Comparison of ENCODE assay signal across 29 mouse cellular contexts in the genomic region with DNA sequence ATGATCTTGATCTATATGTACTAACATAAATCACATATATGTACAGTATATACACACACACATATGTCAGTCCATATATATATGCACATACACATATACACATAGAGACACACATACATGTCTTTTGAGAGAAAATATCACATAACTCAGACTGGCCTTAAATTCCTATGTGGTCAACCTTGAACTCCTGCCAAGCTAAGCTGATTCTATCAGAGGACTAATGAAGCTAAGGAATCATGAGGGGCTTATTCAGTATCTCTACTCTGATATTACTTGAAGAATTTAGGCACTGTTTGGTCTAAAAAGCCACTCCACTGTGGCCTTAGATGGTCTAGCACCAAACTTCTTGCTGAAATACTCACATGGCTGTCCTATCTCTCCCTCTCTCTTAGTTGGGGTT. TPM values are rescaled to one million over a fixed set of nuclear protein-coding genes. Genes with fewer than 3 reads are reported as not detected.
"Had no signal": no experiment of that assay in that cellular context is flagged by ENCODE, and none has a peak within 500 bp of the region (broad histone marks: within the 10 kb centered on the region; RNA-seq: fewer than 3 reads in every experiment).

No protein-coding gene starts in this region.

- H3K9me3 ChIP-seq: embryonic facial prominence, embryonic 10.5 days; embryonic facial prominence, embryonic 12.5 days; embryonic facial prominence, embryonic 13.5 days; embryonic facial prominence, embryonic 15.5 days; forebrain, embryonic 10.5 days; forebrain, embryonic 12.5 days; forebrain, embryonic 13.5 days; forebrain, embryonic 15.5 days; heart, embryonic 10.5 days had no signal

- H3K9ac ChIP-seq: embryonic facial prominence, embryonic 12.5 days; embryonic facial prominence, embryonic 13.5 days; embryonic facial prominence, embryonic 15.5 days; forebrain, embryonic 12.5 days; forebrain, embryonic 13.5 days; forebrain, embryonic 15.5 days; forebrain, postnatal 0 days had no signal

- ATAC-seq: forebrain, embryonic 13.5 days; forebrain, embryonic 14.5 days; forebrain, embryonic 15.5 days; forebrain, embryonic 16.5 days; forebrain, postnatal 0 days had no signal

- H3K27me3 ChIP-seq: embryonic facial prominence, embryonic 12.5 days; embryonic facial prominence, embryonic 13.5 days; embryonic facial prominence, embryonic 15.5 days; forebrain, embryonic 12.5 days; forebrain, embryonic 13.5 days; forebrain, embryonic 15.5 days had no signal

- H3K27ac ChIP-seq: embryonic facial prominence, embryonic 10.5 days; embryonic facial prominence, embryonic 12.5 days; embryonic facial prominence, embryonic 13.5 days; embryonic facial prominence, embryonic 15.5 days; forebrain, embryonic 10.5 days; forebrain, embryonic 12.5 days; forebrain, embryonic 13.5 days; forebrain, embryonic 15.5 days; gastrocnemius, adult 2 months; heart, adult 2 months; heart, embryonic 10.5 days had no signal

- H3K4me3 ChIP-seq: embryonic facial prominence, embryonic 10.5 days; embryonic facial prominence, embryonic 12.5 days; embryonic facial prominence, embryonic 13.5 days; embryonic facial prominence, embryonic 15.5 days; erythroblast, embryonic 14.5 days; forebrain, embryonic 10.5 days; forebrain, embryonic 12.5 days; forebrain, embryonic 13.5 days; forebrain, embryonic 15.5 days; gastrocnemius, adult 2 months; heart, adult 2 months; heart, embryonic 10.5 days had no signal

- H3K4me2 ChIP-seq: embryonic facial prominence, embryonic 12.5 days; embryonic facial prominence, embryonic 13.5 days; embryonic facial prominence, embryonic 15.5 days; forebrain, embryonic 12.5 days; forebrain, embryonic 13.5 days; forebrain, embryonic 15.5 days had no signal

- DNase-seq: cerebellum, postnatal 10 days; cerebellum, postnatal 14 days; cerebellum, postnatal 25 days; cerebellum, postnatal 36 days; embryo, embryonic 11 days; forebrain, postnatal 0 days; gastrocnemius, adult 2 months; gastrocnemius, postnatal 10 days; gastrocnemius, postnatal 14 days; gastrocnemius, postnatal 25 days; gastrocnemius, postnatal 36 days; heart, adult 11 months; heart, adult 18-20 months; heart, adult 2 months had no signal

- H3K36me3 ChIP-seq: embryonic facial prominence, embryonic 10.5 days; embryonic facial prominence, embryonic 12.5 days; embryonic facial prominence, embryonic 13.5 days; embryonic facial prominence, embryonic 15.5 days; forebrain, embryonic 10.5 days; forebrain, embryonic 12.5 days; forebrain, embryonic 15.5 days; heart, embryonic 10.5 days had no signal

RNA-seq across cellular contexts. Expression of a gene that starts 49.0 kb away (rescaled TPM):
- total RNA-seq: gastrocnemius, adult 18-20 months; gastrocnemius, adult 2 months; gastrocnemius, adult 8-10 months; gastrocnemius, postnatal 14 days; gastrocnemius, postnatal 25 days; gastrocnemius, postnatal 36 days; granulocyte monocyte progenitor cell, adult 5-6 weeks; heart, adult 18-20 months had no signal
- polyA plus RNA-seq: erythroblast, embryonic 14.5 days had no signal
